Mouse (Mus musculus): ENCODE results near the gene Jakmip3. TPM values are rescaled to one million over a fixed set of nuclear protein-coding genes. Genes with fewer than 3 reads are reported as not detected.

Jakmip3 gene
- polyA plus RNA-seq, 1 experiment from 2014 or later, result 0.15 TPM

DNA sequence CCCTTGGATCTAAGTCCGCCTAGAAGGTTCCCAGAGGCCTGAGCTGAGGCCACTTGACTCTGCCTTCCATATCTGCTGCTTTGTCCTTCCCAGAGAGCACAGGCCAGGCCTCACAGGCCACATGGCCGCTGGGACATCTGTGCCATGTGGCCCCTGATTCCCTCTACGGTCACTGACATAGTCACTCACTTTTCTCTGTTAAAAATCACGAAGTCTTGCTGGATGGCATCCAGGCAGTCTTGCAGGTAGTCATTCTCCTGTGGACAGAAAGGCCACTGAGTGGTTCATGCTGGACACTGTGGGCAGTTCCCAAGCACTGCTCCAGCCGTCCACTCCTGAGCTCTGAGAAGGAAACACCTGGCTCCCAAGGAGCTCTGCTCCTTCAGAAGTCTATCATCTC, 164.5 kb downstream of the Jakmip3 start:
- Histone ChIP-seq H3K4me1 (no peaks in the 10 kb centered on the region), H3K27me3 (no peaks in the 10 kb centered on the region), H3K9me3 (no peaks in the 10 kb centered on the region), H3K36me3 (no peaks in the 10 kb centered on the region), H3K9ac (no peak overlapping the region), H3K27ac (no peak overlapping the region), H3K4me2 (no peak overlapping the region), H3K4me3 (no peak overlapping the region)
- no peak for ATAC-seq (ENCODE audit: borderline replicate concordance, extremely low read depth, low FRiP score, low TSS enrichment)
- WGBS, result 76% methylated on average over 5 of the region's 5 CpGs

DNA sequence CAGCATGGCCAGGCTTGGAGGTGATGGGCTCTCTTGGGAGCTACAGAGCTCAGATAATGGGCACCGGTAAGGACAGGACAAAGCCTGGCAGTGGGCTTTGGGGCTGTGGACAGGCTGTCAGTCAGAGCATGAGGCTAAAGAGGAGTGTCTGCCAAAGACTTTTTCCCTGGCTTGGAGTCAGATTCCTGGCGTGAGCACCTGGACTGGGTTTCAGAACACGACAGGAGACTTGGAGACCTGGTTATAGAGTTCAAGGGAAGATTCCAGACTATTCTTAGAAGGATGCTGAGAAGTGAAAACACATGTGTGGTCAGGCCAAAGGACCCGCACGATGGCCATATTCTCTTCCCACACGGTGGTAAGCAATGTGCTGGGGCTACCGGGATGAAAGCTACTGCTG, 165.2 kb downstream of the Jakmip3 start:
- WGBS, result 80% methylated on average over 7 of the region's 7 CpGs
- Histone ChIP-seq H3K27ac (no peak overlapping the region), H3K27me3 (no peaks in the 10 kb centered on the region), H3K4me3 (no peak overlapping the region), H3K36me3 (no peaks in the 10 kb centered on the region), H3K9me3 (no peaks in the 10 kb centered on the region), H3K9ac (no peak overlapping the region), H3K4me2 (no peak overlapping the region), H3K4me1 (no peaks in the 10 kb centered on the region)
- ATAC-seq (ENCODE audit: borderline replicate concordance, extremely low read depth, low FRiP score, low TSS enrichment), result no peak

DNA sequence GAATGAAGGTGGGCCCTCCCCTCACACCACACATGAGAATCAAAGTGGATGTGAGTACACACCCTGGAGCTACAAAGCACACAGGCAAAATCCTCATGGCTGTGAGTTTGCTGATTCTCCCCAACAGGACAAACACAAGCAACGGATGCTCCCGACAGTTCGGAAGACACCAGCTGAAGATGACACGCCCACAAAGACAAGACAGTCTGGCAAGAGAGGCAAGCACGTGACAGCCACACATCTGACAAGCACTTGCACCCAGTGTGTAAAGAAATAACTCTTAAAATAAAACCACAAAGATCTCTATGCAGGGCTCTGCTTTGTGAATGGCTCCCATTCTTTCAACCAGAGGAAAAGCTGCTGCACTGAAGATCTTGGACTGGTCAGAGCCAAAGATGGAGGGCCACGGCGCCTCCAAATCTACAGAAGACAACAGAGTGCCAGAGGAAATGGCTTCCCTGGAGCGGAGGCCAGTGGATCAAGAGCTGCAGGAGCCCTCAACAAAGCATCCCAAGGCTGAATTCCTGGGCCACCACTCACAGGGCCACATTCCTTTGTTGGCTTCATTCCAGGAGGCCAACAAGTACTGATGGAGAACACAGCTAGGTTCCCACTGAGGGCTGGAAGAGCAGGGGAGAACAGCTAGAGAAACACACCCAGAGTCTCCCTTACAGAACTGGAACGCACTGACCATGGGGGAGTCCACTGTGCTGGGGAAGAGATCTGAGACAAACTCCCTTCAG, 167.5 kb downstream of the Jakmip3 start:
- Histone ChIP-seq H3K4me2 (no peak overlapping the region), H3K4me1 (no peaks in the 10 kb centered on the region), H3K9me3 (no peaks in the 10 kb centered on the region), H3K9ac (no peak overlapping the region), H3K4me3 (no peak overlapping the region), H3K27me3 (no peaks in the 10 kb centered on the region), H3K27ac (no peak overlapping the region), H3K36me3 (no peaks in the 10 kb centered on the region)
- ATAC-seq (ENCODE audit: borderline replicate concordance, extremely low read depth, low FRiP score, low TSS enrichment), result no peak
- WGBS, result 67% methylated on average over 9 of the region's 9 CpGs

- no peaks in the 10 kb centered on the region for H3K36me3 ChIP-seq
- no peak overlapping the region for H3K9ac ChIP-seq
- H3K4me3 ChIP-seq, result no peak overlapping the region
- no peaks in the 10 kb centered on the region for H3K4me1 ChIP-seq
- no peaks in the 10 kb centered on the region for H3K9me3 ChIP-seq
- H3K27ac ChIP-seq, result no peak overlapping the region
- WGBS, result 37% methylated on average over 13 of the region's 13 CpGs
- no peak for ATAC-seq (ENCODE audit: borderline replicate concordance, extremely low read depth, low FRiP score, low TSS enrichment)
- H3K4me2 ChIP-seq, result no peak overlapping the region
- H3K27me3 ChIP-seq, result no peaks in the 10 kb centered on the region
Observed at GRCm38 (mm10) chr7:139119152-139119774, 178.7 kb downstream of the Jakmip3 start.

GRCm38 (mm10) chr7:139119775-139120153, 179.2 kb downstream of the Jakmip3 start:
- Histone ChIP-seq H3K27ac (no peak overlapping the region), H3K4me1 (no peaks in the 10 kb centered on the region), H3K9me3 (no peaks in the 10 kb centered on the region), H3K27me3 (no peaks in the 10 kb centered on the region), H3K36me3 (no peaks in the 10 kb centered on the region), H3K9ac (no peak overlapping the region), H3K4me3 (no peak overlapping the region), H3K4me2 (no peak overlapping the region)
- ATAC-seq (ENCODE audit: borderline replicate concordance, extremely low read depth, low FRiP score, low TSS enrichment), result no peak
- 39% methylated on average over 2 of the region's 2 CpGs for WGBS

- H3K27ac ChIP-seq, result no peak overlapping the region
- no peak overlapping the region for H3K9ac ChIP-seq
- ATAC-seq (ENCODE audit: borderline replicate concordance, extremely low read depth, low FRiP score, low TSS enrichment), result no peak
- no peaks in the 10 kb centered on the region for H3K36me3 ChIP-seq
- H3K27me3 ChIP-seq, result no peaks in the 10 kb centered on the region
- no peaks in the 10 kb centered on the region for H3K4me1 ChIP-seq
- H3K4me3 ChIP-seq, result no peak overlapping the region
- no peak overlapping the region for H3K4me2 ChIP-seq
- WGBS, result 69% methylated on average over 4 of the region's 4 CpGs
- H3K9me3 ChIP-seq, result no peaks in the 10 kb centered on the region
Observed at GRCm38 (mm10) chr7:139125881-139126280, 185.4 kb downstream of the Jakmip3 start.

GRCm38 (mm10) chr7:139126549-139126948, 186.0 kb downstream of the Jakmip3 start:
- Histone ChIP-seq H3K36me3 (no peaks in the 10 kb centered on the region), H3K4me1 (no peaks in the 10 kb centered on the region), H3K27ac (no peak overlapping the region), H3K9me3 (no peaks in the 10 kb centered on the region), H3K9ac (no peak overlapping the region), H3K4me3 (no peak overlapping the region), H3K27me3 (no peaks in the 10 kb centered on the region), H3K4me2 (no peak overlapping the region)
- 71% methylated on average over 7 of the region's 7 CpGs for WGBS
- ATAC-seq (ENCODE audit: borderline replicate concordance, extremely low read depth, low FRiP score, low TSS enrichment), result no peak

GRCm38 (mm10) chr7:139128994-139129393, 188.5 kb downstream of the Jakmip3 start:
- WGBS, result 67% methylated on average over 4 of the region's 4 CpGs
- Histone ChIP-seq H3K27ac (no peak overlapping the region), H3K4me1 (no peaks in the 10 kb centered on the region), H3K36me3 (no peaks in the 10 kb centered on the region), H3K9me3 (no peaks in the 10 kb centered on the region), H3K4me3 (no peak overlapping the region), H3K9ac (no peak overlapping the region), H3K27me3 (no peaks in the 10 kb centered on the region), H3K4me2 (no peak overlapping the region)
- no peak for ATAC-seq (ENCODE audit: borderline replicate concordance, extremely low read depth, low FRiP score, low TSS enrichment)

DNA sequence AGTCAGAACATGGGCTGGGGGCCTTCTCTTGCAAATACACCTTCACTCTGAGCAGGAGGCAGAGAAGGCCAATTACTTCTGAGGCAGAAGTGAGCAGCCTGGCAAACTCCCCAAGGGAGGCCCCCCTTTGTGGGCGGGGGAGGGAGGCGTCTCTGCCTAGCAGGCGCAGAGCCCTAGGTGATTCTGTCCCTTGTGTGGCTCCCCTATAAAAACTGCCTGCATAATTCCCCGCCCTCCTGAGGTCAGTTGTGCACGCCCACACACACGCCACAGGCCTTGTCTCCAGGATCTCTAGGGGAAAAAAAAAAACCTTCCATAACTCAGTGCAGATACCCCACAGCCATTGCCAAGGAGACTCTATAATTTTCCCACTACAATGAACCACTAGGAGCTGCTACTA, 189.8 kb downstream of the Jakmip3 start:
- Histone ChIP-seq H3K4me3 (no peak overlapping the region), H3K27me3 (no peaks in the 10 kb centered on the region), H3K9me3 (no peaks in the 10 kb centered on the region), H3K36me3 (no peaks in the 10 kb centered on the region), H3K4me1 (no peaks in the 10 kb centered on the region), H3K4me2 (no peak overlapping the region), H3K27ac (no peak overlapping the region), H3K9ac (no peak overlapping the region)
- 55% methylated on average over 6 of the region's 6 CpGs for WGBS
- no peak for ATAC-seq (ENCODE audit: borderline replicate concordance, extremely low read depth, low FRiP score, low TSS enrichment)

GRCm38 (mm10) chr7:139131538-139131937, 191.0 kb downstream of the Jakmip3 start:
- Histone ChIP-seq H3K27ac (no peak overlapping the region), H3K27me3 (no peaks in the 10 kb centered on the region), H3K4me3 (no peak overlapping the region), H3K9me3 (no peaks in the 10 kb centered on the region), H3K4me2 (no peak overlapping the region), H3K36me3 (no peaks in the 10 kb centered on the region), H3K4me1 (no peaks in the 10 kb centered on the region), H3K9ac (no peak overlapping the region)
- no peak for ATAC-seq (ENCODE audit: borderline replicate concordance, extremely low read depth, low FRiP score, low TSS enrichment)
- WGBS, result 61% methylated on average over 8 of the region's 8 CpGs

DNA sequence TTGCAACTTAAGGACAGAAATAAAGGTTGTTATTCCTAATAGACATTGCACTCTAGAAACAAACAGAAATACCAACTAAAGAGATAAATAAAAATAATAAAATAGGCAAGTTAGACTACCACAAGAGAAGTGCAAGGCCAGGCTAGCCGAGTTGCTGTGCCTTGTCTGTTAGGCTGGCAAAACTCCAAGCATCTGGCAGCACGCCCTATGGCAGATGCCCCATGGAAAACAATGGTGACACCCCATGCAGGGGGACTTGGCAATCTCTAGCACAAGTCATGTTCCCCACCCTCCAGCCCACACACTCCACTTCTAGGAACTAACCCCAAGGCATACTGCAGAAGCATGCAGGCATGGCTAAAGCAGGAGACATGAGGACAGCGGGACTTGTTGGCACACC, 192.9 kb downstream of the Jakmip3 start:
- 62% methylated on average over 3 of the region's 3 CpGs for WGBS

More for the DNA sequence above, 192.9 kb downstream of the Jakmip3 start:
- Histone ChIP-seq H3K4me3 (no peak overlapping the region), H3K4me1 (no peaks in the 10 kb centered on the region), H3K4me2 (no peak overlapping the region), H3K27ac (no peak overlapping the region), H3K9ac (no peak overlapping the region), H3K27me3 (no peaks in the 10 kb centered on the region), H3K9me3 (no peaks in the 10 kb centered on the region), H3K36me3 (no peaks in the 10 kb centered on the region)
- ATAC-seq (ENCODE audit: borderline replicate concordance, extremely low read depth, low FRiP score, low TSS enrichment), result no peak
